Mouse (Mus musculus): Measurements from ENCODE around the gene Atxn1.

- TF ChIP-seq CTCF (IDR thresholded peaks at IDR 0.05) (no peak), EP300 (IDR thresholded peaks at IDR 0.05) (no peak)
Measured at GRCm38 (mm10) chr13:45599831-45600230, 365.0 kb downstream of the Atxn1 start.

Data from lung, postnatal 0 days (tissue).